Mouse (Mus musculus) spleen, postnatal 36 days (tissue): ENCODE results near the gene Bok.
A peak's percentile ranks its signal among the peaks of the same experiment; 100 is the strongest.
"Not testable (repeated sequence)": the region's sequence is repeated elsewhere in the genome, so short reads cannot be mapped to it uniquely, and the experiment has no call there.

Experiments
- DNase-seq, 2 experiments: peaks; one replicate each; pipeline ENCODE4 v3.0.0; 2022; ENCODE audit warnings: low spot score in 2 of 2, mixed read lengths in 1 of 2

Gene Bok

GRCm38 (mm10) chr1:93685401-93686244, at the start of gene Bok:
Bok (plus strand) TSS chr1:93685660.
- peak; percentile 30 to 36 for DNase-seq

DNA sequence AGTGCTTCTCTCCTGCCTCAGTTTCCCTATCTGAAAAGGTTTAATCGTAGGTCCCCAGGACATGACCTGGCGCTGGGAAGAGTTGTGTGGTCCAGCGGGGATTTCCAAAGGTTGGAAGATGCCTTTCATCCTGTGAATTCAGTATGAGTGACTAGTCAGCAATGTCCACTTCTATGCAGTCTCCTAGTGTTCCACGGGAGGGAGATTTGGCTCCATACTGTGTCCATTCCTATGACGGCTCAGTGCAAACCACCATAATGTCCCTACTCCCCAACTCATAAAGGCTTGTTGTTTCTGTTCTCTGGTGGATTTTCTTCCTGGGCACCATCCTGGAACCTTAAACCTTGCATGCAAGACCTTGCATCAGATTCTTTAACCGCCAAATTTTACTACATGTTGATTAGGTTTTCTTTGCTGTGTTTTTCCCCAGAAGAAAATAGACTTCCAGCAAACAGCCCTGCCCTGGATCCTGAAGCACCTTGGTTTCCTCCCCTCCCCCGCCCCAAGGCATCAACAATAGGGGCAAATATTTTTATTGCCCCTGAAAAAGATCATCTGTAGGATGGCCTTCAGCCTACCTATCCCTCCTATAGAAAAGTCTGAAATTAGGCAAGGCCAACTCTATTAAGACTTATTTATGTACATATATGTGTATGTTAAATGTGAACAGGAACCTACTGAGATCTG, 49.1 kb upstream of the Bok start:
- no peak for DNase-seq

DNA sequence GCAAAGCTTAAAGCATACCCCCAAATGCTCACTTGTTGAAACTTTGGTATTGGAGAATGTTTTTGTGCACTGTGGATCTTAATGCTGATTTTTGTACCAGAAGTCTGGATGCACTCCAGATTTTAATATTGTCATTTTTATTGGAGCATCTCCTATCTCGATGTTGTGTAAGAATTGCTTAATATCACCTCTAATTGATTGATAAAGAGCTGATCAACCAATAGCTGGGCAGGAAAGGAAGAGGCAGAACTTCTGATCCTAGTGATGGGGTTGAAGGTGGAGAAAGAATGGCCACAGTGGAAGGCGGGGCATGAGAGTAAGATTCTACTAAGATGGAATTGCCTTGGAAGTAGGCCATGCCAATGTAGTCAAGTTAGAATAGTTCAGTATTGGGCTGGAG, 43.5 kb upstream of the Bok start:
- no peak for DNase-seq

DNA sequence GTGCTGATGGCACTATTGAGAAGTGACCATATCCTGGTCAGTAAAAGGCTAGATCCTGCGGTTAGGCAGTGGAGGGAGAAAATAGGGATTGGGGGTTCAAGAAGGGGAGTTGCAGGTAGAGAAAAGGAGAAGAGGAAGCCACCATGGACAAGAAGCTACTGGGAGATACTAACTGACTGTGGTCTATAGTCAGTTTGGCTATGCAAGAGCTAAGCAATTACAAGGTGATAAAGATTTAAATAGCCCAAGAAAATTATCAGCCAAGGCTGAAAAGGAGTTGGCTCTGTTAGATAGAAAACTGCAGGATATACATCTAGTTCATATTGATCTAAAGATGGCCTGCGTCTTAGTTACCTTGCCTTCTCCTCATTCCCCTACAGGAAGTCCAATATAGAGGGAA, 42.8 kb upstream of the Bok start:
- no peak for DNase-seq

DNA sequence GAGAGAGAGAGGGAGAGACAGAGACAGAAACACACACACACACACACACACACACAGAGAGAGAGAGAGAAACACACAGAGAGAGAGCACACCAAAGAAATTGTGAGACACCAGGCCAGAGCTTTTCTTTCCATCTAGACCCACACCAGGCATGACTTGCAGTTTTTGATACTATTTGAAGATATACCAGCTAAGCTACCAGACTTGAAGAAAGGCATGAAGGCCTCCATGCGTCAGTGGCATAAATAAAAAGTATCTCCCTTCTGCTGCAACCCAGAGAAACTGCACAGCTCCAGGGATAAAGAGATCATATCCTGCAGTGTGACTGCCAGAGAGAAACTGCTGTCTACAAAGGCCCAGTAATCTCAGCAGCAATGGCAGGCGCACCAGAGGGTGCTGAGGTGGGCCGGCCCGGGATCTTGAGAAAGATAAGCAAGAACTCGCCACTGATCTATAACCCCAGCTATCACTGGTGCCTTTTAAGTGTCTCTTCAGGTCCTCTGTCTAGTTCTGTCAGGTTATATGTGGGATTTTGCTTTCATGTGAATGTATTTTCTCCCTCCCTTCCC, 35.8 kb upstream of the Bok start:
- DNase-seq = no peak

- DNase-seq = no peak
Measured at GRCm38 (mm10) chr1:93654275-93654674, 31.2 kb upstream of the Bok start.

- no peak for DNase-seq
Measured at GRCm38 (mm10) chr1:93654798-93655197, 30.7 kb upstream of the Bok start.

- no peak for DNase-seq
Measured at GRCm38 (mm10) chr1:93656325-93657024, 29.0 kb upstream of the Bok start.

DNA sequence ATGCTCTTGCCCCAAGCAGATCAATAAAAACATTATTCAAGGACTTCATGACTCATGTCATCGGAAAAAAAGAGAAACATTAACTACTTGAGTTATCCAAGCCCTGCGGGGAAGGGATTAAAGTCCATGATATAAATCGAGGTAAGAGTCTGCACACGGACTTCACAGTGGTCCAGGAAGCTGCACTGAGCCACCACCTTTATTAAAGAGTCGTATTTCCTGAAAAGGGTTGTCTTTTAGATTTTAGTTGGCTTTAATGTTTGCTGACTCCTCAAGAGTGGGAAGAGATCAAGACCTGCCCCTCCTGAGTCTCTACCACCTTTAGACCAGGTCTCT, 28.5 kb upstream of the Bok start:
- no peak for DNase-seq

- not testable (repeated sequence) for DNase-seq
Measured at GRCm38 (mm10) chr1:93658559-93658958, 26.9 kb upstream of the Bok start, which contains the start of gene Stk25. Stk25 (minus strand) TSS chr1:93658659.

DNA sequence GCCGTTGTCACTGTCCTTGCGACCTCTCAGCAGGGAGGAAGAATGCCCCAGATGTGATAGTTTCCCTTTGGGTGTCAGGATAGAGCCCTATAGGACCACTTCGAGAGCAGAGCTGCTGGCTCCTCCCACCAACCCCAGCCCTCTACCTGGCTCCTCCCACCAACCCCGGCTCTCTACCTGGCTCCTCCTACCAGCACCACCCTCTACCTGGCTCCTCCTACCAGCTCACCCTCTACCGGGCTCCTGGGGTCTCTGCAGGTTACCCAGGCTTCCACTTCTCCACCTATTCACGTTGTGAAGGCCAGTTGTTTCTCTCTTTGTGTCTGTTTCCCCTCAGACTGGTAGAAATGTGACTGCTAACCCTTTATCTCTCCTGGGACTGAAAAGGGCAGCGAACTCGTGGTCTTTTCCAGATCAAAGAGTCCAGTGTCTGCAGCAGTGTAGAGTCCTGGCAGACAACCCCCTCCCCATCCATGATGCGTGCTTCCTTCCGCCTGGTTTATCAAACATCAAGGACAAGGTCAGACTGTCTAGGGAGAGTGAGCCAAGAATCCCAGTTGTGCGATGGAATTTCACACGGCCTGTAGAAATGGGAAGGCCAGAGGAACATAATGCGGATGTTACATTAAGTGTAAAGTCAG, 17.6 kb upstream of the Bok start:
- peak; percentile 31 to 35 for DNase-seq

DNA sequence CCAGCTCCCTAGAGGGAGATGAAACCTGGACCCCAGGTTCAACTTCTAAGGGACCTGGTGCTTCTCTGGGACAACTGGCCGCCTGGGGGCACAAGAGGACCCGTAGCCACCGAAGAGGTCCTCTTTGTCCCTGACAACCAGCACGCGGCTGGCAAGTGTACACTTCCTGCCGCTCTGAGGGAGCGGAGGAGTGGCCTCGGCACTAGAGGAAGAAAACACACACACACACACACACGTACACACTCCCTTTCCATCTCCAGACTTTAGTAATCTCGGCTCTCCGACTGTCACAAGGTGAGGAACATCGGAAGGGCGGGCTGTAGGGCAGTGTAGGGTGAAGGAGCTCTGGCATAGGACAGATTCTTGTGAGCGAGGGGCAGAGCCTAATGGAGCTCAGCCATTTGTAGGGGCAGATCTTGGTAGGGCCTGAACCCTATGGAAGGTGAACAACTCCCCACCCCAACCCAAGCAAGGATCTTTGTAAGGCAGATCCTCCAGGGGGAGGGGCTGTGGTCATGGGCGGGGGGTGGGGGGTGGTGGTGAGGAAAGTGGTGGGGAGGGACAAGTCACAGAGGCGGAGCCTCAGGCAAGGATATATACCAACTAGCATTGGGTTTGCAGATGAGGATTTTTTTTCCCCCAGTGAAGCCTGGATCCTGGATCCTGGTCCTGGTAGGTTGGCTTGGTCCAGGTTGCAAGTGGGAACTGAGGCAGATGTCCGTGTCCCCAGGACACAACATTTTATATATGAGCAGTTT, 16.5 kb upstream of the Bok start:
- peak; percentile 67 to 76 for DNase-seq

DNA sequence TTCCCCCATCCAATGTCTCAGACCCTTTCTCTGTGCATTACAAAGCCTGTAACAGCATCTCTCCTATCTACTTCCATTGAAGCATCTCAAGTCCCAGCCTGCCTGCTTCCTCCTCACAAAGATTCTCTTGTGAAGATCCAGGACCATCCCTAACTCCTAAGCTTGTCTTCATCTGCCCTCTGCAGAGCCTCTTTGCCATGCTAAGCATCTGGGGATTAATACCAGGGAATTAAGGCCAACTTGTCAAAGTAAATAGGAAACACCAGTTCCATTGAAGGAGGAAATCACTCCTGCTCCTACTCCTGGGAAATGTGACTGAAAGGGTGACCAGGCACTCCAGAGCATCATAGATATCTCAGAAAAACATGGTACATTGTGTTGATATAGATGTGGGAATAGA, 15.5 kb upstream of the Bok start:
- DNase-seq = no peak

GRCm38 (mm10) chr1:93672682-93673081, 12.8 kb upstream of the Bok start:
- DNase-seq = no peak

- no peak for DNase-seq
Measured at GRCm38 (mm10) chr1:93678386-93678785, 7.1 kb upstream of the Bok start.

DNA sequence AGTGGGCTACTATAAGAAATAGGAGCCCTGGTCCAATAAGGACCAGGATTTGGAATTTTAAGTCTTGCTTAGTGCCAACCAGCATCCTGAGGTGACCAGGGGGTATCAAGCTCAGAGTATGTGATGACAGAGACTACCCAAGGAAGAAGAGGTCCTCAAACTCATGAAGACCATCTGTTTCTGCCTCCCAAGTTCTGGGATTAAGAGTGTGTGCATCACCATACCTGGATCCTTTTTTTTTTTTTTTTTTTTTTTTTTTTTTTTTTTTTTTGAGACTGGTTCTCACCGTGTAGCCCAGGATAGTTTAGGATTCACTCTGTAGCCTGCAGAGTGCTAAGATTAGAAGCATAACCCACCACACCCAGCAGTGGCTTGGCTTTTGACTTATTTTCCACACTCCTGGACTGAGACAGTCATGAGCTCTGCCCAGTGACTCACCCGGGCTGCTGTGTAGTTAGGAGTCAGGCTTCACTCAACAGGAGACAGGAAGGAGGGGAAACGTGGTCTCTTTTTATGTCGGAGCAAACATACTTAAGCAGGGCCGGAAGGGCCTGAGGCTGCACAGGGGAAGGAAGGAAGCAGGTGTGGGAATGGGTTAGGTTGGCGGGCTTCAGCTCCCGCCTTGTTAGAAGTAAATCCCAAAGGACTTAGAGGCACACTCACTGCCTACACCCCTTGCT, 5.4 kb upstream of the Bok start:
- no peak for DNase-seq

- DNase-seq = no peak
Measured at GRCm38 (mm10) chr1:93686245-93686960, 943 bp downstream of the Bok start.

DNA sequence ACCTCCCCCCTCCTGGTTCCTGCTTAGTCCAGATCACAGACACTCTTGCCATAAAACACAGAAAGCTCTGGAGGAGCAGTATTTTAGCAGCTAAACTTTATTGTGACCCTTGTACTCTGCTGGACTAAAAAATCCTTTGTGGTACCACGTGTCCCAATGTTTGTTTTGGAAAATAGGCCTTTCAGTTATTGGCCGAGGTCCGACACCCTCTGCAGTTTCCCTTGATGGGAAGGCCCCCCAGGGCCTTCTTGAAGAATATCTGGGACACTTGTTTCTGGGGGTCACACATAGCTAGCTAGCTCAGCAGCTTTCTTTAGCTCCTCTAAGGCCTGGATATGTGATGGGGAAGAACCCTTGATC, 1.5 kb downstream of the Bok start:
- DNase-seq = no peak

DNA sequence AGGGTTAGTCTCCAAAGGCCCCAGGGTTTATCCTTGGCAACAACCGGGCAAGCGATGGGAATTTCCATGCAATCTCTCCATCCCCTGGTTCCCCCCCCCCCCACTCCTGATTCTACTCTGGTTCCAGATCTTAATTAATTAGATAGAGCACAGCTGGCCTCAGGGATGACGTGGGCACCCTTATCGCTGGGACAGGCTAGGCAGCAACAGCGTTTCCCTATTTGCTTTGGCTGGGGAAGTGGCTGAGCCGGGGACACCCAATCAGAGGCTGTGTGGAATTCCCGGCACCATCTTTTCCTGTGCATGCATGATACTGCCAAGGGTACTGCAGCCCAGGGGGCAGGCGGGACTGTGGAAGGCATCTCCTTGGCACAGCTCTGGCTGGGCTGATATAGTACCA, 2.7 kb downstream of the Bok start:
- DNase-seq = peak in 1 of 2 experiments; percentile 24
